Mouse (Mus musculus) myocyte (in vitro differentiated cells): ENCODE results near the gene Echdc1. TPM values are rescaled to one million over a fixed set of nuclear protein-coding genes. Genes with fewer than 3 reads are reported as not detected.

Experiments
- polyA plus RNA-seq: library from polyadenylated mRNA; unstranded; fragments of >200 nt; fragmentation: generic; extraction: Trizol; gene quantifications from one replicate; pipeline ENCODE4 v1.2.1, GENCODE M21; 2012; ENCODE audit warnings: missing spikeins

The Echdc1 gene
- polyA plus RNA-seq, 1 experiment: 7.1 TPM

Other genes with a start within 250 kb of the Echdc1 start
- 1.6 TPM for gene Soga3, start 169.3 kb upstream of the Echdc1 start, polyA plus RNA-seq
- gene Gm49353, start 114.2 kb upstream of the Echdc1 start, polyA plus RNA-seq: 0.16 TPM
- gene 9330159F19Rik, start 101.6 kb upstream of the Echdc1 start, polyA plus RNA-seq: 1.5 TPM
- 17.5 TPM for gene Rnf146, start 49.3 kb downstream of the Echdc1 start, polyA plus RNA-seq
- 2.1 TPM for gene Rspo3, start 222.7 kb downstream of the Echdc1 start, polyA plus RNA-seq